Mouse (Mus musculus): ENCODE data around the gene Nphs2.

Nphs2 gene

GRCm38 (mm10) chr1:156365740-156366139 is 55.2 kb downstream of the Nphs2 start, which contains the start of gene Gm2000:
Gene Gm2000, plus strand, starts transcription at chr1:156366040.
- no peak for DNase-seq (ENCODE audit: inconsistent ontology term)

All from Muller cell, postnatal 12 days (primary cell).